Mouse (Mus musculus): ENCODE data around the gene Tdrd3.

Gene Tdrd3

GRCm38 (mm10) chr14:87455630-87456175 is 39.3 kb downstream of the Tdrd3 start:
- no peak for DNase-seq

- DNase-seq, result no peak
These were observed 43.3 kb downstream of the Tdrd3 start for GRCm38 (mm10) chr14:87459777-87460176.

- DNase-seq, result no peak
These were observed 45.1 kb downstream of the Tdrd3 start for GRCm38 (mm10) chr14:87461543-87461942.

DNA sequence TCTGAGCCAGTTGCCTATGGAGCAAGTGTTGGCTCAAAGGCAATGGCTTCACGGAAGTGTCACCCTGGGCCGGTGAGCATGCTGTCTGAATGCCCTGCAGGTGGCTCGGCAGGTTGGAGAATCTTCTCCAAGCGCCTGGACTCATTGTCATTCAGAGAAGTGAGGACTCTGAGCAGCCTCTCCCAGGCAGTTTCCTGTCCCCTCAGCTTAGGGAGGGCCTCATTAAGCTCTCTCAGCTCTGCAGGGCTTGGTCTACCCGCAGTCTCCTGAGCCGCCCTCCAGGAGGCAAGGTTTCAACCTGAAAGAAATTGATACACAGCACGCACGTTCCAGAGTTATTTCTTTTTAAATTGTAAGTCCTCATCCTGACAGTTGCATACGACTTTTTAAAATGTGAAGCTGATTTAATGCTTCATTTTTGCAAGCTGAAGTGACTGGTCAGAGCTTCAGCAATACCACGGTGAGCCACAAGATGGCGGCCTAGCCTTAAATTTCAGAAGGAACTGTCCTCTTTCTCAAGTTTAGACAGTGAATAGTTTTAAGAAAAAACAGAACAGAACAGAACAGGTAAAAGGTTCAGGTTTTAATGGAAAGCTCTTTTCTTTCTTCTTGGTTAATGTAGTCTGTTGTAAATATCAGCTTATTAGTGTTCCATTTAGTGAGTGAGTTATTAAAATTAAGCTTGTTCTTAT is 47.7 kb downstream of the Tdrd3 start:
- DNase-seq, result peak in 1 of 2 experiments; percentile 13

DNA sequence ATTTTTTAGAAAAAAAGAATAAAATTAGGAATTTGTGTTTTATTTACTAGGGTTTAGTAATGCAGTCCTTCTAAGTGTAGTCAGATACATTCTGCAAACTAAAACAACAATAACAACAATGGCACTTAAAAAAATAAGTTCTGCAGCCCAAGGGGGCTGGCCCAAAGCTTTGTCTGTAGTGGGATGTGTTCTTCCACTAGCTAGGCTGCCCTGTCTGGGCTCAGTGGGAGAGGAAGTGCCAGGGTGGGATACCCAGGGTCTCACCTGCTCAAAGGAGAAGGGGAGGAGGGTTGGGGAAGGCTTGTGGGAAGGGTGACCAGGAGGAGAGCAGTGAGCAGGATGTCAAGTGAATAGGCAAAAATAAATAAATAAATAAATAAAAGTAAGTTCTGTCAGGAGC is 48.2 kb downstream of the Tdrd3 start:
- DNase-seq, result no peak

GRCm38 (mm10) chr14:87467586-87467985 is 51.1 kb downstream of the Tdrd3 start:
- no peak for DNase-seq

GRCm38 (mm10) chr14:87471521-87471920 is 55.1 kb downstream of the Tdrd3 start:
- DNase-seq, result no peak

DNA sequence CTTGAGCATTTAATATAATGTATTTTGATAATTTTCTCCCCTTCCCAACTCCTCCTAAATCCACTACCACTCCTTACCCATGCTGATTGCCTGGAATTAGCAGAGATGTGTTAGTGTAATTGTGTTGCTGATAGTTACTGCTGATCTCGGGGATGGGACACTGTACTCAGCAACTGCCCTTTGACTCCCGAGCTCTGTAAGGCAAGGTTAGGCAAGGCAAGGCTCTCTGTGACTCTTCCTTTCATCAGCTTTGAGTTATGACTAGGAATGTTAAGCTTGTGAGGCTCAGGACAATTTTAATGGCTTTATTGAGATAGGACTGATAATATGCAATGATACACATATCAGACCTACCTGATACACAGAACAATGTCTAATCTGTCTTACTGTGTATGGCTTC is 56.3 kb downstream of the Tdrd3 start:
- no peak for DNase-seq

DNA sequence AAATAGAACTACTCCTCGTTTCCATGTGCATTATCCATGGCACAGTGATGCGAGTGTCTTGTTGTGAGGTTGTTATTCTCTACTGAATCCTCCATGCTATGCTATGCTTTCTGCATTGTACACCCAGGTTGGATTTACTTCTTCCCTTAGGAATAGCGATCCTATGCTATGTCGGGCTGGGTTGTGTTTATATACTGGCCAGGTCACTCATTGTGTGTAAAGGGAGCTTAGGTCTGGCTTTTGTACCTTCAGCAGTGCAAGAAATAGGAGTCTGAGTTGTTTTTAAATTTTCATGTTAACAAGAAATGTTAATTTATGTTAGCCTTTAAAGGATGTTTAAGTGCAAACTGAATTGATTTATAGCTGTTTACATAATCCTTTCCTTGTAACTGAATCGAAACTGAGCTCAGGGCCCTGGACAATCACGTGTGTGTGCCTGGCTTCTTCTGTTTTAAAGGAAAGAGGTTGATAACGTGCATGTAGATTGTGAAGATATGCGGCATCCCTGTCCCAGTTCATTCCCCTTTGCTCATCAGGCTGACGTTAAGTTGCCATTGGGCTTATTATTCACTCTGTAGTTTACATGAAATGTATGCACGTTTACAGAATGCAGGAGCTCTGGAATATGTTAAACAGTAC is 59.4 kb downstream of the Tdrd3 start:
- no peak for DNase-seq

GRCm38 (mm10) chr14:87478339-87478951 is 62.0 kb downstream of the Tdrd3 start:
- DNase-seq, result no peak

- no peak for DNase-seq
These were observed 69.4 kb downstream of the Tdrd3 start for GRCm38 (mm10) chr14:87485888-87486287.

DNA sequence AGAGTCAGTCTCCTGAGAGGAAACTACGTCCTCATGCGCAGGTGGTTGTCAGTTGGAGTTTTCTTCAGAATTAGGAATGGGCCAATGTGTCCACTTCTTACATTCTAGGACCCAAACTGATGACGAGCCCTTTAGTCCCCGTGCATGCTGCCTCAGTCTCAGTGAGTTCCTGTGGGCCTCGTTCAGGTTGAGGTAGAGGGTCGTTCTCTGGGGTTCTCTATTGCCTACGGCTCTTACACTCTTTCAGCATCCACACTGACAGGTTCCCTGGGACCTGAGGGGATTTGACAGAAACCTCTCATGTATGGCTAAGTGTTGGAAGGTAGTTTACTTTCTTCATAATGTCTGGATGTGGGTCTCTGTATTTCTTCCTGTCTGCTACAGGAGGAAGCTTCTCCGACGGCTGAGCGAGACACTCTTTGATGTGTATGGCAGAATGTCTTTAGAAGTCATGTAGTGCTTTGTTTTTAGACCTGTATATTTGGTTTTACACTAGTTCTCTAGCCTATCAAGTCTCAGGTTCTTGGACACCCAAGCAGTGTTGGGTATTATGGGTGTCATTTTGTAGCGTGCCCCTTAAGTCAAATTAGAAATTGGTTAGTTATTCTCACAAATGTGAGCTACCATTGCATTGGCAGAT is 81.6 kb downstream of the Tdrd3 start:
- DNase-seq, result no peak

- no peak for DNase-seq
These were observed 89.5 kb downstream of the Tdrd3 start for GRCm38 (mm10) chr14:87505924-87506323.

- DNase-seq, result no peak
These were observed 98.8 kb downstream of the Tdrd3 start for GRCm38 (mm10) chr14:87515281-87515680.

DNA sequence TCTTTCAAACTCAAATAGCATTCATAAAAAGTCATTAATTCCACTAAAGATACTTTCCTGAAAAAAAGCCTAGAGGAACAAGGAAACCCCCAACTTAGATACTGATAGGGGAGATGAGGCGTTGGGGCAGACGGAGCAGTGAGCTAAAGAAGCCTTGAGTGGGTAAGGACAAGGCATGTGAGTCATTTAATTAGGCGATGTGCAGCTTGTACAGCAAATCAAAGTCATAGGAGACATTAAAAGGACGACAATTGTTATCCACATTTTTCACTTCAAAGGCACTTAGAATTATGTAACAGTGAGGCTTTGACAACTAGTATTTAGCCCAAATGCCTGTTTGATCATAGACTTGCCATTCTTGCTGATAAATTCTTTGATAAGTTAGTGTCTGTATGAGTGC is 100.9 kb downstream of the Tdrd3 start:
- no peak for DNase-seq

- no peak for DNase-seq
These were observed 115.4 kb downstream of the Tdrd3 start for GRCm38 (mm10) chr14:87531847-87532246.

DNA sequence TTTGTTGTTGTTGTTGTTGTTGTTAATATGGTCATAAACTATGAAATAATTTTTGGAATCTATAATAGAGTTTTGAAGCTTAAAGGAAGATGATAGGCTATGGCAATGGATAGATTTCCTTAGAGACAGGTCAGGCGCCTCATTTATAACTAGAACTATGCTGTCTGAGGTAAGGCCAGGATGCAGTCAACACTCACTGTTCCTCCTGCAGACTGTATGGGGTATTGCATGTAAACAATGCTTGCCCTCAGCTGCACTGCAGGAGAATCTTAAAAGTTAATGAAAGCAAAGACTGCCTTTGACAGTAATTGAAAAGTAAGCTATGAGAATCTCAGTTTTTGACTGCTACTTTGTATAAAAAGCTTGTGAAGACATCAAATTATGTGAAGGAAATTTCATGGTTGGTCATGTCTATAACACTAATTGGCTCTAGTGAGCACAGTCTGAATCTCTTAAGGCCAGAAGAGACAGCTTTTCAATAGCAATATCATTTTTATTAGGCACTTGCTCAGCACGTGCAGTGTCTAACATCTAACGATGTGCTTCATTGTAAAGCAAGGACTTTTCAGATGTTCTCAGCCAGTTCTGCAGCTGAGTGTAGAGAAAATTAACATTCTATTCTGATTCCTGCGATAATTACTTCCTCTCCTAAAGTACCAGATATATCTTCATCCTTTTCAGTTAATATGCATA is 120.8 kb downstream of the Tdrd3 start:
- no peak for DNase-seq

- DNase-seq, result no peak
These were observed 133.5 kb downstream of the Tdrd3 start for GRCm38 (mm10) chr14:87549986-87550385.

GRCm38 (mm10) chr14:87552211-87552610 is 135.8 kb downstream of the Tdrd3 start:
- DNase-seq, result no peak

DNA sequence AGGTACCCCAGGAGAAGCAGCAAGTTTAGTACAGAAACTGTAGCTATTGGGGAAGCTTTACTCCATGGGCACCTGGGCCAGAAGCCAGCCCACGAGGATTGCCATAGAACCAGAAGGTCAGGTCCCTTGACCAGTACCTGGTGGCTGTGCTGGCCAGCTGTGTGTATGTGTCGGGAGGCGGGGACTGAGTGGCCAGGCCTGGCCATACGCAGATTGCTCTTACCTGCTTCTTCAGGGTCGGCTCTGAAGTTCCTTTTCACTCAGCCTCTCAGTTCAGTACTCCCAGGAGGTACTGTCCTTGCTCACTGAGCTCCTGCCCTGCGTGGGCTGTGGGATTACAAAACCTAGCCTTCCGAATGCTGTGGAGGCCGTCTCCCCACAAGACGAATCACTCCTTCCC is 147.4 kb downstream of the Tdrd3 start:
- DNase-seq, result no peak

DNA sequence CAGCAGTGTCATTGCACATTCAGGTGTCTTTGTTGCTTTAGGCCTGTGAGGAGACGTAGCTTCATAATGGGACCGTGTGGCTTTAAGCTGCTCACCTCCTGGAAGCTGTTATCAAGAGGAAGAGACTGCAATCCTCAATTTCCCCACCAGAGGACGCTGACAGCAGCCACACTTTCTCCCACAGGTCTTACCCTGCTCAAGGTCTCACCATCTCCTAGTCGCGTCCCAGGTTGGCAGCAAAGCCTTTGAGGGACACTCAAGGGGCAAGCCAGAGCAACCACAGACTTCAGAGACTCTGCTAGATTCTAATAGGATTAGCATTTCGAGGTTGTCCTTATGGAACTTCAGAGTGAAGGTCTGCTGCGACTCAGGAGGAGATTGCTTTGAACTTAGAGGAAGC is 149.8 kb downstream of the Tdrd3 start:
- DNase-seq, result no peak

DNA sequence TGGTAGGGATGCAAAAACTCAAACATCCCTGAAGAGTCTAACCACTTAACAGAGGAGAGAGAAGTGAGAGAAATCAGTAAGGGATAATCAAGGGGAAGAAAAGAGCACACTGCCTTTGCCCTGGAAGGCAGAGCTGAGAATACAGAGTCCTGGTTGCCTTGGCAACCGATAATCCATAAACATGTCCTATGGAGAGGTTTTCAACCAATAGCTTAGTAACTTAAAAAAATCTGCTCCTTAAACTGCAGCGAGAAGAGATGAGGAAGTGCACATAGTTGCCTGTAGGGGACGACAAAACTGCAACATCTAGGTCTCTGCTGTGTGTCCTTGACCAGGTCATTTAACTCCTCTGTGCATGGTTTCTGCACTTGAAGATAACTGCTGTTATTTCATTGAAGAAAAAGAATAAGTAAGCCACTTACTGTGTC is 150.6 kb downstream of the Tdrd3 start:
- no peak for DNase-seq
